Mouse (Mus musculus): ENCODE measurements around the gene C330021F23Rik. TPM values are rescaled to one million over a fixed set of nuclear protein-coding genes. Genes with fewer than 3 reads are reported as not detected.

The C330021F23Rik gene
- polyA plus RNA-seq, 1 experiment from 2014 or later = not detected

DNA sequence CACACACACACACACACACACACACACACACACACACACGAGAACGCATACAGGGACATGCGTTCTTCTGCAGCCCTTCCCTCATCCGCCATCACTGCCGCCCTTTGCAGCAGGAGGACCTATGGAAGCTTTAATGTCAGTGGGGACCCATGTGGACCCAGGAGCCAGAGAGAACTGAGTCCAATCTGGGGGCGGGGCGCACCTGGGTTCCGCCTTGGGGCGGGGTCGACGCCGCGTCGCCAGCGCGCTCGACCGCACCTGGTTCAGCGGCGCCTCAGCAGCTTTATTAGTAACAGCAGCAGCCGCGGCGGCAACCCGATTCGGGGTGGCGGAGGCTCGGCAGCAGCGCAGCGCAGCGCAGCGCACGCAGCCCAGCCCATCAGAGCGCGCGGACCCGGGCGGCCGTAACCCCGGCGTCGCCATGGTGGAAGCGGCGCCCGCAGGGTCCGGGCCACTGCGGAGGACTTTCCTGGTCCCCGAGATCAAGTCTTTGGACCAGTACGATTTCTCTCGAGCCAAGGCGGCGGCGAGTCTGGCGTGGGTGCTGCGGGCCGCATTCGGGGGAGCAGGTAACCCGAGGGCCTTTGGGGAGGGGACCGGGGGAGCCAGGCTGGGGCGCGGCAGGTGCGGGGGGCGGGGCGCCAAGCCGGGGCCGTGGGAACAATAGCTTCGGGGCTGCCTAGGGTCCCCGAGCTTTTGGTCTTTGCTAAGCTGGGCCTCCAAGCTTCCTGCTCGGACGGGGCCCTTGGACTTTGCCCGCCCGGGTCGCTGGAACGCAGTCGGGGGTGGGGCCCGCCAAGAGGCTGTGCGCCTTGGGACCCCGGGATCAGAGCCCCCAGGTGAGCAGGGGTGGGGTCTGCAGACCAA is 19.8 kb downstream of the C330021F23Rik start:
- DNase-seq (ENCODE audit: low spot score) = peak; percentile 41

DNA sequence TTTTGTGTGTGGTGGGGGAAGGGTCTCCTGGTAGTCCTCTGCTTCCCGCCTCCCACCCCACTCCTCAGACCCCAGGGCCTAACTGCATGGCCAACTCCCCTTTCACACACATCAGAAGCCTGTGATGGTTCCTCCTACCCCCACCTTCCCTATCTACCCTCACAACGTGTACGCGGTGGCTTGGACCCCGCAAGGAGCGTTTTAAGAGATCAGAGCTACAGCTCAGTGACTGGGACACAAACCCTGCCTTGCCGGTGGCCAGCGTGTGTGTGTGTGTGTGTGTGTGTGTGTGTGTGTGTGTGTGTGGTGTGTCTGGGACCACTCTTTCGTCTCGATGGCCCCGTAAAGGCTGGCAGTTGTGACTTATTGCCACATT is 20.5 kb downstream of the C330021F23Rik start:
- DNase-seq (ENCODE audit: low spot score) = no peak

DNA sequence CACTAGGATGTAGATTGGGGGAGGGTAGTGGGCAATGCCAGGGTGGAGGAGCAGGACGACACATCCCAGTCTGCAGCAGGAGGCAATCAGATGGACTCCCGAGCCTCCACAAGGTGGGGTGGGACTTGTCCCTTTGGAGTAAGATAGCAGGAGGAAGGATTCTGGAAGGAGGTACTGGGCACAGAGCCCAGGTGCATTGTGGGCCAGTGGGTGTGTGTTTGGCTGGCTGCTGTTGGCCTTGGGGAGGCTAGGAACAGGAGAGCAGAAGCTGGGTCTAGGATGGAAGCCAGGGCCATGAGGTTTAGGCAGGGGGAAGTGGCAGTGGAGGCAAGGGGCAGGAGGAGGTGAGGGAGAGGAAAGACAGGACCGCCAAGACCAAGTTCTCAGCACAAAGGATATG is 25.7 kb downstream of the C330021F23Rik start:
- no peak for DNase-seq (ENCODE audit: low spot score)

DNA sequence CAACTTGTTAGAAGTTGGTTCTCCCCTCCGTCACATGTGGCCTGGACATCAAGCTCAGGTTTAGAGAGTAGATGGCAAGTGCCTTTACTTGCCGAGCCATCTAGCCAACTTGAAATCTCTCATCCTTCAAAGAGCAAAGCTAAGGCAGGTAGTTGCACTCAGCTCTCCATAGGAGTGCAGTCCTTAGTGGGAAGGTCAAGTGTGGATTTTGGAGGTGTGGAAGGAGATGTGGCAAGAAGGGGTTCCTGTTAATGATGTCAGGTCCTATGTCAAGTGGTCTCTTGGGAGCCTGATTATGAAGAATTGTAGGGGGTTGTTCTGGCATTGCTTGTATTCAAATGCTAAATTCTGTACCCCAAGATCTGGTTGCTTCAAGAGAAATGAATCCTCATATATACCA is 26.7 kb downstream of the C330021F23Rik start:
- no peak for DNase-seq (ENCODE audit: low spot score)

DNA sequence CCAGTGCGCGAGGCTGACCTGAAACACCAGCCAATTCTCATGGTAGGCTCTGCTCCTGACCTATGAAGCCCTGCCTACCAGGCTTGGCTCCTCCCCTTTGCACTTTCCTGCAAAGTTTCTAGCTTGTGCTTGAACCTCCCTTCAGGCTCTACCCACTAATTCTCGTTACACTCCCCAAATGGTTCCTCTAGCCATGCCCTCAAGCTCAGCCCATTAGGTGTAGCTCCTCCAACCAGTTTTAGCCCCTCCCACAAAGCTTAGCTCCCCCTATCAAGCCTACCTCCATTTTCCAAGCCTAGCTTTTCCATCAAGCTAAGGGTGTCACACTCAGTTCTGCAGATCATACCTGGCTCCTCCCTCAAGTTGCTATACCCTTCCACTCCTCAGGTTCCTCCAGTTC is 30.3 kb downstream of the C330021F23Rik start:
- no peak for DNase-seq (ENCODE audit: low spot score)

DNA sequence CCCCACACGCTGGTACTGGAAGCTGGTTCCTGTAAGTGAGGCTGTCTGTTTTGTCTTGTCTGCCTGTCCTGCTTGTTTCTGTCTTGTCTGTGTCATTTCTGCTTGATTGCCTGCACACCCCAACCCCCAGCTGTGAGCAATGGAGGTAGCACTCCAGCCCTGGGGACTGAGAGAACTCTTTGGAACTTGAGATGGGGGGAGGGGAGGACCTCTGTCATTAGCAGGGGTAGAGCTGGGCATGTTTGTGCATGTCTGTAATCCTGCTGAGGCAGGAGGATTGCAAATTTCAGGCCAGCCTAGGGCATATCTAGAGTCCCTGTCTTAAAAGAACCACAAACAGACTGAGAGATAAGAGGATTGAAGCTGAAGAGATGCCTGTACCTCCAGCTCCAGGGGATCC is 31.4 kb downstream of the C330021F23Rik start:
- DNase-seq (ENCODE audit: low spot score) = no peak

DNA sequence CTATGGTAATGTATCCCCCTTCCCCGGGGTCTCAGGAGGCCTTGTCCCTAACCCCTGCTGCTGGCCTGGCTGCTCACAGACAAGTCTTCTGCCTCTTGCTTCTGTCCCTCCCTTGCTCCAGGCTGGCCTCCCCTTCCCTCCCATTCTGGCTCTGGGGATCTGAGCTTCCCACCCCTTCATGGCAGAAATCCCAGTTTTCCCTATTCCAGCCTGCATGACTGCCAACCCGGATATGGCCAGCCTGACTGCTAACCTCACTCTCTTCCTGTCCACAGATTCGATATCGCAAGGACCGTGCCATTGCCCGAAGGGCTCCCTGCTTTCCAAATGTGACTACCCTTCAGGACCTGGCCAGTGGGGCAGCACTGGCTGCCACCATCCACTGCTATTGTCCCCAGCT is 32.6 kb downstream of the C330021F23Rik start:
- DNase-seq (ENCODE audit: low spot score) = no peak

DNA sequence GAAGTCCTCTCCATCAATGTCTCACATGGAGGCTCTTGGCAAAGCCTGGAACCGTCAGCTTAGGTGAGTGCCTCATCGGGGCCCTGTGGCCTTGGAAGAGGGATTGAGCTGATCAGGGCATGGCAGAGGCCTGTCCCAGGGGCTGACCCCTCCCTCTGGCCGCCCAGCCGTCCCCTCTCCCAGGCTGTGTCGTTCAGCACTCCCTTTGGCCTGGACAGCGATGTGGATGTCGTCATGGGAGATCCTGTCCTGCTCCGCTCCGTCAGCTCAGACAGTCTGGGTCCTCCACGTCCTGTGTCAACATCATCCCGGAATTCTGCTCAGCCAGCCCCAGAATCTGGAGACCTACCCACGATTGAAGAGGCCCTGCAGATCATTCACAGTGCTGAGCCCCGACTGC is 35.6 kb downstream of the C330021F23Rik start:
- DNase-seq (ENCODE audit: low spot score) = no peak

DNA sequence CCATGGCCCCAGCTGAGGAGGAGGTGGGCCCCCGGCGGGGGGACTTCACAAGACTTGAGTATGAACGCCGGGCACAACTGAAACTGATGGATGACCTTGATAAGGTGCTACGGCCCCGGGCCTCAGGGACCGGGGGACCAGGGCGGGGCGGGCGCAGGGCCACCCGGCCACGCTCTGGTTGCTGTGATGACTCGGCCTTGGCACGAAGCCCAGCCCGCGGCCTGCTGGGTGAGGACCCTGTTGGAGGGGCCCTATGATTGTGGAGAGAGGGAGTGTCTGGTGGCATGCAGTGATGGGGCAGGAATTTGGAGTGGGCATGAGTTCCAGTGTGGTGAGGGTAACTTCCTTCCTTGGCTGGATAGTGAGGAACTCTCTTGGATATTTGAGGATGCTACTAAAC is 38.8 kb downstream of the C330021F23Rik start:
- no peak for DNase-seq (ENCODE audit: low spot score)

DNA sequence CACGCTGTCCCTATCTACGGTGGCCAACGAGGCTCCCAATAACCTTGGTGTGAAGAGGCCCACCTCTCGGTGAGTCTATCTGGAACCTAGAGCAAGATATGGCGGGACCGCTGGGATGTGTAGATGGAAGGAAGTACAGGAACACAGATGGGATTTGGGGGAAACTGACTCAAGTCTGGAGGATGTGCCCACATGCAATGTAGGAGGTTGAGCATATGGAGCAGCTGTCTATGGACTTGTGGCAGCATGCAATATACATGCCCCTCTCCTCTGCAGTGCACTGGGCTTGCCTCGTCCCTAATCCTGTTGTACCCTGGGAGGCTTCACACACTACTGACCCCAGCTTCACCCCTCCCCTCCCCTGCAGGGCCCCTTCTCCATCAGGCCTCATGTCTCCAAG is 40.0 kb downstream of the C330021F23Rik start:
- DNase-seq (ENCODE audit: low spot score) = no peak

DNA sequence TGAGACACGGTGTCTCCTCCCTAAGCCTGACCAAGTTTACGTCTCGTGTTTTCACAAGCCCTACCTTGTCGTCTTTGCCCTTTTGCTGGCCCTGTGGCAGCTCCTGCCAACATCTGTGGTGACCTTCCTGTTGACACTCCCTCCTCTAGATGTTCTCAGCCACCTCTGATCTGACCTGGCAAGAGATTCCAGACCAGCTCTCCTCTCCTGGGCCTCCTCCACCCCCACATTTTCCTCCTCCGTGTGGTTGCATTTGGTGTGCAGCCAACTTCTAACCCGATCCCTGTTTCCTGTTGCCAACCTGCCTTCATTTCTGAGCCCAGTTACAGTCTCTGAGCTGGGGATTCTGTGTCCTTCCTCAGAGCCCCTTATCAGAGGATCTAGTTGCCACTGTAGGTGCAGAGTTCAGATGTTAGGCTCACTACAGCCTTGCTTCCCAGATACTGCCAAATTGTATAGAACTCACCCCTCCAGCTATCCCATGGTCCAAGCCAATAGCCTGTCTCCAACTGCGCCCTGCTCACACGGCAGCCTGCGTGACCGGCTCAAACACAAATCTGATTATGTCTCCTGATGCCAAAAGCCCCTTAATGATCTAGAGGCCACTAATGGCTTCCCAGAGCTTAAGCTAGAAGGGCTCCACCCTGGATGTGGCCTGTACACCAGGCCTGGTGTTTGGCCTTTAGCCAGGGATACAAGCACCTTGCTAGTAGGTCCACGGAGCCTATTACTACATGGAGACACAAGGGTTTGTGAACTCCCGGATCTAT is 41.4 kb downstream of the C330021F23Rik start:
- DNase-seq (ENCODE audit: low spot score) = no peak

DNA sequence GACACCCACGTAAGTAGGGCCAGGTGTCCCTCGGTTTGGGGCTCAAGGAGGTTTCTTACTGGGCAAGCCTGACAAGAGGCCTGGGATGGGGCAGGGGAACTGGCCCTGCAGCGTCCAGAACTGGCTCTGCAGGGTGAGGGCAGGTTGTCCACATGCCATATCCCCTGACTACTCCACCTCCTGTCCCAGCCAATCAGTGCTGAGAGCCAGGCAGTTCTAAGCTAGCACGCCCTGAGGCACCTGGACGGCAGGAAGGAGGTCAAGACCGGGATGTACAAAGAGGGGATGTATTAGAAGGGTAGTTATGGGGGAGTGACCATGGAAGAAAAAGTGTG is 42.0 kb downstream of the C330021F23Rik start:
- no peak for DNase-seq (ENCODE audit: low spot score)

DNA sequence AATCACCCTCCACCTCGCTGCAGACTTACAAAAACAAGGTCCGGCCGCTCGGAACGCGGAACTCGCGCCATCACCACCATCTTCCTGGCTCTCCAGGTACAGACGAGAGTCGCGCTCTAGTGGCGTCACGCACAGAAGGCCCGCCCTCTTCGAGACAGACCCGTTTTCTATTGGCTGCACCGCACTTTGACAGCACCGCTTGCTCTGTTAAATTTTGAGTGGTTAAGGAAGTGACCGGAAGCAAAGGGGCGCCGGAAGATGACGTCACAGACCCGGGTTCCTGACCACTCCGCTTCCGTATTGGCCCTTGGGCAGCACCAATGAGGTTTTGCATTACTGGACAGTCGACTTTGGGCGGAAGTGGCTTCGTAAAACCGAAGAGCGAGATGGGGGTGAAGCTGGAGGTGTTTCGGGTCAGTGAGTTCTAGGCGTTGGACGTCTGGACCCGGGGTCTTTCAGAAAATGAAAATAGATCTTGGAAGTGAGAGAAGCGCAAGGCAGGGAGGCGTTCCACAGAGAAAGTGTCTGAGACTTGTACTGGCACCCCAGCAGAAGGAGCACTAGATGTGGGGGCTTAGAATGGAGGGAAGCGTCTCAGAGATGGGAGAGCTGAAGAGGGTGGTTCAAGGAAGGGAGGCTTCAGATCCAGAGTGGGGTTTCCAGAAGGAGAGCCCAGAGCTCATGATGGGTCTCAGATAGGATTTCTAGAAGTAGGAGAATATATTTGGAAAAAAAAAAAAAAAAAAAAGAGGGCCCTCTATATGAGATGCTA is 53.6 kb downstream of the C330021F23Rik start, which contains the start of the genes Xab2 and Pet100:
TSS of gene Xab2 (minus strand) at position 118 of the 772 bp plus-strand sequence.
TSS of gene Pet100 (plus strand) at position 350 of the 772 bp plus-strand sequence.
- peak; percentile 98 for DNase-seq (ENCODE audit: low spot score)

DNA sequence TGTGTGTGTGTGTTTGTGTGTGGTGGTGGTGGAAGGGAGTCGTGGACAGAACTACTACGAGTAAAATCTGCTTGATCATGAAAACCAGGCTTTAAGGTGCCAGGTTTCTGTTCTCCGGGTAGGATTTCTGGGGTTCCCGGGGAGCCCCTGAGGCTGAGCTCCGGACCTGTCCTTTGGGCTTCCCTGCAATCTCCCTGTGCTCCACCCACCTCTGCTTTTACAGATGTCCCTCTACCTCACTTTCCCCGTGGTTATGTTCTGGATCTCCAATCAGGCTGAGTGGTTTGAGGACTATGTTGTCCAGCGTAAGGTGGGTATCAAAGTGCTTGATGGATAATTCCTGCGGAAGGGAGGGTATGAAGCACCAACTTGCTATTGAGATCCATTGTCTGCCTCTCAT is 54.3 kb downstream of the C330021F23Rik start:
- DNase-seq (ENCODE audit: low spot score) = no peak

DNA sequence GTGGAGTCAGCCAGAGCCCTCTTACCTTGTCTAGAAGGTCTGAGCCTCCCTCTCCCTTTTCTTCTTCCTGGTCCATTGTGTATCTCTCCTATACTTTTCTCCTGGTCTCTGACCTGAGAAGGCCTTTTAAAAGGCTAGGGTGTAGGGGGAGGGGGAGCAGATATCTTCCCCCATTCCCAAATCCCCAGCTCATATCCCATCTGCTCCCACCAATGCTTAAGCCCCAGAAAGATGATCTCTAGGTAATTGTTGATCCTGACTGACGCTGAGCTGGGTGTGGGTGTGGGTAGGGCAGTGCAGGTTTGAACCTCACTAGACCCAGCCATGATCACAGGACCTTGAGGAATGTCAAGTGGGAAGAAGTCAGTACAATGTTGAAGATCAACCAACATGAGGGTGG is 57.7 kb downstream of the C330021F23Rik start, which contains the start of gene Pcp2:
TSS of gene Pcp2 (minus strand) at position 101 of the 400 bp plus-strand sequence.
- no peak for DNase-seq (ENCODE audit: low spot score)

DNA sequence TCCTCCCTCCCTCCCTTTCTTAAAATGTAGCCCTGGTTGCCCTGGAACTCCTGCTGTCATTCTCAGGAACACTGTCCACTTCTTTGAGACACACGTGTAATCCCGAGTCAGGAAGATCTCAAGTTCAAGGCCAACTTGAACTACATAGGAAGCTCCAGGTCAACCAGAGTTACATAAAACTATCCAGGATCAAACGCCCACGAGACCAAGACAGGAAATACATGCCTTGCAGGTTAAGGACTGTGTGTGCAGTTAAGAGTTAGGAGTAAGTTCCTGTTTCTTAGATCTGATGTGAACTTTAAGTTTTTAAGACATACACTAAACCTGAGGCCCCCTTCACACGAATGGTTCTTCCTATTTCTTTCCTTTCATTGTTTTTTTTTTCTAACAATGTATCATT is 59.2 kb downstream of the C330021F23Rik start:
- no peak for DNase-seq (ENCODE audit: low spot score)

DNA sequence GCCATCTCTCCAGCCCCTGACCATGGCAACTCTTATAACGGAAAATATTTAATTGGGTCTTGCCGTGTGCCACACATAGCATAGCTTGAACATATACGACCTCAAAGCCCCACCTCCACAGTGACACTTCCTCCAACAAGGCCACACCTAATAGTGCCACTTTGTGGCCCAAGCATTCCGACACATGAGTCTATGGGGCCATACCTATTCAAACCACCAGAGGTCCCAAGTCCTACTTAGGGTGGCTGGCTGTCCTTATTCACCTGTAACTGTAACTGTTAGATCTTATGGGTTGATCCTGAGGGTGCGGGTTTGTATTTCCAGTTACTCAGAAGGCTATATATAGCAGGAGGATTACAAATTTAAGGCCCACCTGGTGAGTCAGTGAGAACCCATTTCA is 60.2 kb downstream of the C330021F23Rik start:
- peak; percentile 55 for DNase-seq (ENCODE audit: low spot score)

DNA sequence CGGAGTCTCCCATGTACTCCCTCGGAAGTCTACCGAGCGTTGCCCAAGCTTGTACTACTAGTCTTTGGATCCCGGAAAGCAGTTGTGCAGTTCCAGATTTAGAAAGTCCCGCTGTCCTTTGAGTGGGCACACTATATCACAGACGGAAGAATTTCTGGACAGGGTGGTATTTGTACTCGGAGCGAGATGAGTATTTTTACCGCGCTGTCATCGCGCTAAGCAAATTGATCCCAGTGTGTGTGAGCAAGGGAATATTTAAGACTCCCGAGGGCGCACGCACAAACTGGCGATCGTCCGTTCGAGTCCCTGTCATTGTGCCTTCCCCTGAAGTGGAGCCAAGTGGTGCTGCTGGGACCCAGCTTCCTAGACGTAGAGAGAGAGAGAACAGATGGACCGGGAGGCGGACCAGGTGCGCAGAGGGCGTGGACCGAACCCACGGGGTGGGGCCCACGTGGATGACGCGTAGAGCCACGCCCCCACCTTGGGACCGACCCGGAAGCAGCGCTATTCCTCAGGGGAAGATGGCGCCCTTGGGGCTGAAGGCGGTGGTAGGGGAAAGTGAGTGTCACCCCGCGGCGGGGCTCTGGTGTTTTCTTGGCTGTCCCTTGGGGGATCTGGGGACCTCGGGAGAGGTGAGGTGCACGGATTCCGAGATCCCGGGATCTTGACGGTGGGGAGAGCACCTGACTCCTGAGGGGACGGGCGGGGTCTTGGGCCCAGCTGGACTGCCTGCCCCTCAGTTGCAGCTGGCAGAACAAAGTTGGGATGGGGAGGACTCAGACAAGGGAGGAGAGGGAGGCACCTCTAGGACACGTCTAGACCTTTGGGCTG is 63.1 kb downstream of the C330021F23Rik start, which contains the start of gene Stxbp2:
TSS of gene Stxbp2 (plus strand) at position 309 of the 831 bp plus-strand sequence.
- DNase-seq (ENCODE audit: low spot score) = peak; percentile 87

DNA sequence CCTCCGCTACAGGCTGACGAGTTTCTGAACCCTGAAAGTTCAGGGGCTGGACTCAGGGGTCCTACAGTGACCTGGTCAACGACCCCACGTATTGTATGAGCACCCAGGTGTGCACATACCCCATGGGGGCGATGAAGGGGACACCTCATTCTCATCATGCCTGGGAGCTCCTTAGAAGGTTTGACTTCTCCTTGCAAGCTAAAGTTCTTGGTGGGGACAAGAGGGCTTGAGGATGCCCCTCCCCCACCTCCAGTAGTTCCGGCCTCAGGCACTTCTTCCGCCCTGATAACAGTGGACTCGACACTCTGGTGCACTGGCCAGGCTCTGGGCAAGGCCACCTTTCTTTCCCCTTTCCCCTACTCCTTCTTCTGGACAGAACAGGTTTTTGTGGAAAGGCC is 63.7 kb downstream of the C330021F23Rik start:
- DNase-seq (ENCODE audit: low spot score) = peak; percentile 22

Measured in thymus, postnatal 0 days (tissue).